Mouse (Mus musculus) ovary, postnatal 10 days (tissue): ENCODE measurements around the gene Cacna1c.

Experiments
- DNase-seq: peaks from one replicate; pipeline ENCODE4 v3.0.0; 2022; ENCODE audit warnings: low spot score

Cacna1c gene

DNA sequence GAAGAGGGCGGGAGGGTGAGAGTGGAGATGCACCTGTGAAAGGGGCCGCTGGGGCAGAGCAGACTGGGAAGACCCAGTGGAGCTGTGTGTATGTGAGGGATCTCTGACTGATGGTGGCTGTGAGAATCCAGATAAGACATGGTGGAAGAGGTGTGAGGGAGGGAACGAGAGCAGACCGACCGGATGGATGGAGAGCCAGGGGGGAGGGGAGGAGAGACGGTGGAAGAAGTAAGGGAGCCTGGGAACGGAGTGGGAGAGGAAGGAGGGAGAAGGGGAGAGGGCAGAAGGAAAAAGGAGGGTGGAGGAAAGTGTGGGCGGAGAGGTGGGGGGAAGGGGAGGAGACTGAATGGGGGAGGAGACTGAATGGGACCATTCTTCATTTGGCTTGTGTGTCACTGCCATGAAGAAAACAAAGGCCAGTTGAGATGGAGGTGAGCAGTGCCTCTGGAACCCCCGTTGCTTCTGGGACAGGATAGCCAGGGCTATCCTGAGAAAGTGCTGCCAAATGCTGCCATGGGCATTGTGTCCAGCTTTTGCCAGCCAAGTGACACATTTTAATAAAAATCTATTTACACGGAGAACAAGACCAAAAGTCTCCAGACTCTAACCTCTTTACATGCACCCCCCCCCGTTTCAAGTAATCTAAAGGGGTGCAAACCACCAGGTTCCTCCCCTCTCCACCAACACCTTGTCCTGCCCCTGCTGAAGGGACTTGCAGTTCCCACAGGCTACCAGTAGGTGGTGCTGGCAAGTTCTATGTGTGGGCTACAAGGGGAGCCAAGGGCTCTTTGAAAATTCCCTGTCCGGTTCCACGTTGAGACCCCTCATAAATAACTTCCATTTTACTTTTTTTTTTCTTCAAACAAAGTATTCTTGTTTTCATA is 273.6 kb downstream of the Cacna1c start:
- peak; percentile 45 for DNase-seq

DNA sequence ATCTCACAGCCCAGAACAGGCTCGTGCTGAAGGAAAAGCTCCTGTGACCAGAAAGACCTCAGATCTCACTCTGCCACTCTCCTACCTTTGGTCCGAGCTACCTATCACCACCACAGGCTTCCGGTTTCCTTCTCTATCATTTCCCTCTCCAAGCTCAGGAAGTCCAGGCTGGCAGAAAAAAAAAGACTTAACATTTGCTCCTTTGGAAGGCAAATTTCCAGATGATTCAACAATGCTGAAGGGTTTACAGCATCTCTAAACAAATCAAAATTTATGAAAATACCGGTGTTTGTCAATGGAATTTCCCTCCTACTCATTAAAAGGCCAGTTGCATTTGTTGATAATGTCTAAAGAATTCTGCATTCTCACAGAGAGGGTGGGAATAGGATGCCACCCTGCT is 288.0 kb downstream of the Cacna1c start:
- DNase-seq, result no peak

DNA sequence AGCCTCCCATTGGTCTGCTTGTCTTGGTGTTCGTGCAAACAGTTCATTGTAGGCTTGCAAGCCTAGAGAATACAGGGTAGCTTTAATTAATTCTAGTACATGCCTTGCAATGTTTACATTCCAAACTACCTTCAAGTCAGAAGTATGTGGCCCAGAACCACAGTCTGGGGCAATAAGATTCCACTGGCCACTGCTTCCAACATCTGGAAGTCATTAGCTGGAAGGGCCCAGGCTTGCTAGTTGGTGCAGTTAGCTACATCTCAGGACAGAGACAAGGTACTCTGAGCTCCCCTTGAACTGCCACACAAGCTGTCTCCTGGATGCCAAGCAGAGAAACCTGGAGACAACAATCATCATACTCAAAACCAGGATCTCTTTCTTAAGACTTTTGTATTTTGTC is 288.5 kb downstream of the Cacna1c start:
- DNase-seq, result no peak

DNA sequence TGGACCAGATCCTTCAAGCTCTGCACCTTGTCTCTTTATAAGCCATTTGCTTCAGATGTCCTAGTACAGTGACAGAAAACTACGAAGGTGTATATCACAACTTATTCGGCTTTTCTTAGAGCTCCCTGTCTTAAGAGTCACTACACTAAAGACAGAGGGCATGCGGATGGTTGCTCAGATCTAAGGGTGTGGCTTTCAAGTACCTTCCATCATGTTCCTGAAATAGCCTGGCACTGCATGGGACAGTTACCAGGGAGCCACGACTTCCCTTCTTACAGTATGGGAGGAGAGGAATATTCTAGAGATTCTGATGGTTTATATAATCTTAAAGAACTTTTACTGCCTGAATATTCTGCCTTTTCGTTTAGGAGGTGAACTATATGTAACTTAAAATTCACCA is 289.3 kb downstream of the Cacna1c start:
- DNase-seq, result no peak

DNA sequence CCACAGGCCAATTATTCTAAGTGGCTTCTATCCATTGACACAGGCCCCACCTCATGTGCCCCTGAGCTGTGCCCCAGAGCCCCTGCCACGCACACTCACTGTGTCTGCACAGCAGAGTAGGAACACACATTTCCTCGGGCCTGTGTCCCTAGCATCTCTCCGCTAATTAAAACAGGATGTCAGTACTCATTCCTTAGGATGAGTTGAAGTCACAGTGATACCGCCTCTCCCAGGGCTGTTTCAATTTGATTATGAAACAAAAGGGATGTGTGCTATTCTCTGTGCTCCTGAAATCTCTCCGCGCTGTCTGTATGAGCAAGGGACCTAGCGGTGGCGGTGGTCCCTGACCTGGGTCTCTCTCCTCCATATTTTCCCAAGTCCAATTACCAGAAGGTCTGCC is 296.5 kb downstream of the Cacna1c start:
- no peak for DNase-seq

DNA sequence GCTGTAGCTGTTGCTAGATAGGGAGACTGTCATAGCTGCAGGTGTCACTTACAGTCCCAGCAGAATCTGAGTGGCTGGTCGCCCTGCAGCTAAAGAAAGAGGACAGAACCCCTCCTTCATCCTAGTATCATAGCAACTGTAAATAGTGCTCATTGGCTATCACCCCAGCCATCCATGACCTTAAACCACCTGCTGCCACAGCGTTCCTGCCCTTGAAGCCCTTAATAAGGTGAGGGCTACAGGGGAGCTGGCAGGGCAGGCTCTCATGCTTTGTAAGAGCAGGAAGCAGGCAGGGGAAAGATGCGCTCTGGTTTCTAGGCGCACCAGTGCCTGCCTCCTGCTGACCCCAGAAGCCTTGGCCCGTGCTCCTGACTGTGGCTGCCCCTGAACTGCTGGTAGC is 299.1 kb downstream of the Cacna1c start:
- DNase-seq, result no peak

DNA sequence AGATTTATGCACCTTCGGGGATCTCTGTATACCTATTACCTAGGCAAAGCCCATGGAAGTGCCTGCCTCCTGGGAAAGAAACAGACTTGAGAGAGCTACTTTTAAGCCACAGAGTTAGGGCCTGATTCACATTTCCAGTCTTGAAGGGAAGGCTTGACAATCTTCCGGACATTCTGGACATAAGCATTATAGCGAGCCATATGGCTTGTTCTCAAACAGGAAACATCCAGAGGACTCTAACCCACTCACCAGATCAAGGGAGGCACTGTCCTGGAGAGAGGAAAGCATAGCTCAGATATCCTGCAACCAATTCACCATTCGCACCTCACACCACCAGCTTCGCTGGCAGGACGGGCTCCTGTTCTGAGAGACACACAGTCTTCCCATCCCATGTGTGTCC is 302.2 kb downstream of the Cacna1c start:
- DNase-seq, result no peak

DNA sequence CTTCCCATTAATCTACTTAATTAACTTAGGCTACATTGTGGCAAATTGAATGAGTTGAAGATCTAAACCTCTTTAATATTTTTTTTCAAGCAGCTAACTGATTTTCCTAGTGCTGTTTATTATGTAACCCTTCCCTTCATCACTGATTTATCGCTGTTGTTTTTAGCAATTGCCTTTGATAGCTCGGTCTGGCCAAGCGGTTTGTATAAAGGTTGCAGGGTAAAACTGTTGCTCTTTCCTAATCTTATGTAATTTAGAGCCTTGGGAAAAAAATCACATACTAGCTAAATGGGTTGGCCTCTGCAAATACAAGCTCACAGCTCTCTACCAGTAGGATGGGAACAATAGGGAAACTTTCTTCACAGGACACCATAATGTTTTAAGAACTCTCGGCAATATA is 306.8 kb downstream of the Cacna1c start:
- DNase-seq, result no peak

DNA sequence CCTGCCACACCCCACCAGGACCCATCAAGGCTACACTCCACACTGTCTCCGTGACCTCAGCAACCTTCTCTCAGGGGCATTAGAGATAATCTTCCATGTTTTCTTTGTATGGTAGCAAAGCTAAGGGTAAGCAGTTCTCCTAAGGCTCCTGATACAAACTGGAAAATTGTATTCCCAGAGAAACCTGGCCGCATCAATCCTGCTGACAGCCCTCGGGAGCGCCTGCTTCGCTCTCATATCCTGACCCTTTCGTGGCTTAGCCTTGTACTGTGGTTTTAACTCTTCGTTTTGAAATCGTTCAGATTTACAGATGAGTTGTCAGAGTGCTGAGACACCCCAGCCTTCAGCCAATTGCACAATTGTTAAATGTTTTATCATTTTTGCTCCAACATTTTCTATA is 309.2 kb downstream of the Cacna1c start:
- no peak for DNase-seq

DNA sequence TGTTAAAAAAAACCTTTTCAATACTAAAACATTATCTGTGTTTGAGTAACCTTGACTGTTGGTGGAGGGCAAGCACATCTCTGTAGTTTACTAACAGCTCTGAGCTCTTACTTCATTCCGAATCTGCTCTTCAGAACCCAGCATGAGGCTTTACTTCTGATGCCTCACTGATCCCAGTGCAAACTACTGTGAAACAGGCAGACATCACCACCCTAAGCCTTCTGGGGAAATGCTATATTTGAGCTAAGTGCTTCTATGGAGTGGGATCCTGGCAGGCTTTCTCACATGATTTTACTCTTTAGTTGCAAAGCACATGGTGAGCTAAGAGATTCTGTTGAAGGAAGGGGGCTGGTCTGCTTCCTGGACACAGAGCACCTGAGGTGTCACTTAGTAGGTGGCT is 311.3 kb downstream of the Cacna1c start:
- DNase-seq, result no peak

DNA sequence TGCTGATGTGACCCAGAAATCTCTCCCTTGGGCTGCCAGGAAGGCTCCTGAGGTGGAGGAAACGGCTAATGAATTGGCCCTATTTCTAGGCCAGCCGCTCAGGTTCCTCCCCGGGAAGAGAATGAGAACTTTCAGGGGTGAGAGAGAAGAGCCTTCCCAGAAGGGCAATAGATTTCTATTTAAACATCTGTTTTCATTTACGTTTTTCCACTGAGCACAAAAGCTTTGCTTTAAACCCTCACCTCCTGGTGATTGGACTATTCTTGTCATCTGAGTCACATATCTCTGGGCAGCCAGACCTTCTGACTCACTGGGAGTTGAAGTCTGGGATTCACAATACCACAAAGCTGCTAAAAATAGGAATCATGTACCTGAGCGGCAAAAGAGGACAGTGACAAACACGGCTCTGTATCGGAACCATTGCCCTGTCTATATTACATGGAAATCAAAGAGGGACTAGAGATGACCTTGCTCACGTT is 312.1 kb downstream of the Cacna1c start:
- no peak for DNase-seq

DNA sequence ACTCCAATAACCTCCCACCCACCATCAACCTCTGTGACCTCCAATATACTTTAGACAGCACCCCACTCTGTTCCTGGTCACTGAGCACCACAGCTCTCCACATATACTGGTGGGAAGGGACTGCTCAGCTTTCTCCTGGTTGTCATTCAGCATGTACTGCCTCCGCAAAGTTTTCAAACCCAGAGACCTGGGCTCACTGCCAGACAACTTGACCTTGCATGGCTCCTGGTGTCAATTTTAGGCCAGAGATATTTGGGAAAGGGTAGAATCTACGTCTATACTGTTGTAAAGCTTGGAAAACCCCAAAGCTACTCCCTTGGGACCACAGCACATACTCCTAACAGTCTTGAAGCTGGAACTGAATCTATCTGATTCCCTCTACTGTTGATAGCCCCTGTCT is 320.0 kb downstream of the Cacna1c start:
- no peak for DNase-seq

DNA sequence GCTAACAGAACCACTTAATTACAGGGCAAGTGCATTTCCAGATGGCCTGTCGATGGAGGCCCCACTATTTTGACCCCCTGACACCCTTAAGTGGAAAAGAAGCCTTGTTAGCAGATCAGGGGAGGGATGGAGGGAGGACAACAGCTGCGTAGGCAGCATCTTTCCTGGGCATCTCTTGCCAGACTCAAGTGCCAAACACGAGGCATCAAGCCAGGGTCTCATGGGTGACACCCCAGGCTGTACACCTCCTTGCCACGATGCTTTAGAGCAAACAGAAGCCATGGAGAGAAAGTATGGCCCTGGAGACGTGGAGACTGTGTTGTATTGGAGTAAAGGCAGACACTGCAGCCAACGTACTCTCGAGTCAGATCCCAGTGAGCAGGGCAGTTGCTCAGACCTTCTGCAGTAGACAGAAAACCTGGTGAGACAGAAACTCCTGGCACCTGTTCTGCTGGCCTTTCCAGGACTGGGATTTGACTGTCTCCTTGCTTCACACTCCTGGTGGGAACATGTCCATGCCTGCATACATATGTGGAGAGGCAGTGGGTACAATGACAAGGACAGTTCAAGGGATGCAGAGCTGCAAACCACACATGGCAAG is 325.9 kb downstream of the Cacna1c start:
- no peak for DNase-seq

DNA sequence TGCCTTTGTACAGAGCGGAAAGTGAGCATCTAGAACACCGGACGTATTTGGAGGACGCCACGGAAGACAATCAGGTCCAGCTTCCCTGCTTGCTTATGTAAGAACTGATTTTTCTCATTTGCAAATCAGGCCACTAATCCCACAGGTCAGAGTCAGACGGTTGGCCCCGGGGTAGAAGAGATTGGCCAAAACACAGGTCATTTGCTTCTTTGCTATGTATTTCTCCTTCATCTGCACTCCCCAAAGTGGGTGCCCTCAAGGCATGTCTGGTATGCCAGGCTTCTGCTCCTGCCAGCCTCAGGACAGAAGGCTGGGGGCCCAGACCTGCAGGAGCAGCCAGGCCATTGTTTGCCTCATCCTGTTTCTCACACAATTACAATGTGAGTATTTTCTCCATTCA is 328.8 kb downstream of the Cacna1c start:
- no peak for DNase-seq

DNA sequence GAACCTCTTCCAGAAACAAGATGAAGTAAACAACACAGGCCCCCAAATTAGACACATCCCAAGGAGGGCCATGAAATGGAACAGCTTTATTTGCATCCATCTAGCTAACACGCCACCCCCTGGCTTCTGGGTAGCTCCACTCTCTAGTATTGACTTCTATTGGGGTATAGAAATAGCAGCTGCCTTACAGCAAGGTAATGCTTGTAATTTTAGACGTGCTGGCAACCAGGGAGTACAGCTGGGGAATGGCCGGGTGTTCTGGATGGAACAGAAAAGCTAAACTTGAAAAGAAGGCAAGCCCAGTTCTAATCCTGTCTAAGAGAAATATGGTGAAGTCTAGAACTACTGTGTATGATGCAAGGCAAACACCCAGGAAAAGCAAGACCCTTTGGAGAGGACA is 329.3 kb downstream of the Cacna1c start:
- no peak for DNase-seq

DNA sequence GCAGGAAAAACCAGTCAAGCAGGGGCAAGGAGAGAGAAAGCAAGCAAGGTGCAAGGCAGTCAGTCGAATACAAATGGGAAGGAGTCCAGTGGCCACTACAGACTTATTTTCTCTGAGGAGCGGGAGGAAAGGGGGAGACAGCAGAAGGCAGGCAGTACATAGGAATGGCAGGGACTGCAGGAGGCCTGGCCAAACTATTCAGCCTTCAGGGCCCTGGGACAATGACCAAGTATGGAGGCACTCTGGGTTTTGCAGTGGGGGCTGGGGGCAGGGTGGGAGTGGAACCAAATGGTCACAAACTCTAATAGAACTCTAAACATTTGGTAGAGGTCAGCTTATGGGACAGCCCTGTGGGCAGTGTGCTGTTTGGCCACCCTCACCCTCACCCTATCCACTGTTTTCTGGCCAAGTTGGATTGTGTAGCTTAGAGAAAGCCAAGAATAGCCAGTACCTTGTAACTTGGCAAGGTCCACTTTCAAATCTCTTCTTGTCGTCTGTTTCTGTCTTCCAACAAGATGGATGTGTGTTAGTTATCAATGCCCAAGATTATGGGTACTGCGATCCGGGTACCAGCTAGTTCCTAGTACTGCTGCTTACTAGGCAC is 330.3 kb downstream of the Cacna1c start:
- no peak for DNase-seq

DNA sequence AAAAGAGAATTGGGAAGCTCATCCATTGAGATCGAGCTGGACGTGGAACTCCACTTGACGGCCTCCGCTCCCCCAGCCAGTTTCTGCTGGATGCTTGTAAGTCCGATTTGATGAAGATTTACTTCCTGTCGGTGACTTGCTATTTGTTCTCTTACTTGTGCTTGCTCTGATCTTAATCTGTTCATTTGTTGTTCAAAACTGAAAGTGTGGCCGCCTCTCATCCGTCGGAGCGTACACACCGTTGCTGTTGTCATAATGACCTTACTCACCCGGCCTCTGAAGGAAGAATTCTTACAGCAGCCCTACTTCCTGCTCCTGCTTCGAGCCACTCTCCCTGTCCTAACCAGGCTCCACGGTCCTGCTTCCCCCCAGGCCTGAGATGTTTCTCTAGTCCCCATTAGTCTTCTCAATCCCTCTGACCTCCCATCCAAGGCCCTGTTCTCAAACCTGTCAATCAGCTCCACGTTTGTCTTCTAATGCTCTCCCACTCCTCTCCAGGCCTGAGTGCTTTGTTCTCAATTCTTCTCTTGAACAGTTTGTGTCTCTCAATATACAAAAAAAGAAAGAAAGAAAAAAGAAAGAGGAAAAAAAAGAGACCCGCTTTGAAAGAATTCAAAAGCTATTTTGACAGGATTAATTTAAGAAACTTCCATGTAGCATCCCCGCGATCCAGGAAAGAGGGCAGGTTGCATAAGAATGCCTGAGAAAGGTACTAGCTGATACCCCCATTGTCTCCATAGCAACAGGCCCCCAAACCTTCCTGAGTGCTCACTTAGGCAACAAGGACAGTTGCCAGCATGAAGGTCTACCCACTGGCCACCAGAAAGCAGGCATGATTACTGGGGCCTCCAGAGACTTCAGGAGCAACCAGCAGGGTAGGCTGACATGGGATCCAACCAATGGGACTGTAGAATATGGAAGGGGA is 331.3 kb downstream of the Cacna1c start:
- no peak for DNase-seq

DNA sequence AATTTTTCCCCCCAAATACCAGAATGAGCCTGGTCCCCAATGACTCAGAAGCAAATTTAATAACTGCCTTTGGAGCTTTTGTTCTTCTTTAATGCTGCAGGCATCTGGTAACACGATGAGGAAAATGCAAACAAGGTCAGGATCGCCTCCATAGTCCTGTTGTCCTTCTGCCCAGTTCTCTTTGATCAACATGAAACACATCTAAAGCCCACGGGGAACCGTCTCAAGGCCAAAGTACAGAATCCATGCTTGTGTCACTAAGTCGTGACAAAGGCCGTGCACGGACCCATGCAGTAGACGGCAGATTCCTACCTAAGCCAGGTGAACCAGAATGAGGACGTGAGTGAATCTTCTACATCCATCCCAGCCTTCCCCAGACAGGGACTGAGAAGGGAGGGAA is 333.5 kb downstream of the Cacna1c start:
- DNase-seq, result no peak

DNA sequence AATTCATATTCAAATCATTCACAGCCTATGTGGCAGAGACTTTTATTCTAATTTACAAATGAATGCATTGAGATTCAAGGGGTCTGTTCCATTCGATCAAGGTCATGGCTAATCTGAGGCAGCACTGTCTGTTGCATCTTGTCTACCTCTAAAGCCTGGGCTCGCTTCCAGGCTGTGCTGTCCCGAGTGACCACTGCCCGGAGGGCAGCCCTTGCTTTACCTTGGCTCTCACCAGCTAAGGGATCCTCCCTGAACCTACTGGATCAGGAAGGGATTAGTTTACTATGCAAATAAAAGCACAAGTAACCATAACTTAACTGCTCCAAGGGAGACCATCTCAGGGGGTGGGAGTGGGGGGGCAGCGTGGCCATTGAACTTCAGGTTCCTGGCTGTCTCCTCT is 334.1 kb downstream of the Cacna1c start:
- DNase-seq, result no peak

DNA sequence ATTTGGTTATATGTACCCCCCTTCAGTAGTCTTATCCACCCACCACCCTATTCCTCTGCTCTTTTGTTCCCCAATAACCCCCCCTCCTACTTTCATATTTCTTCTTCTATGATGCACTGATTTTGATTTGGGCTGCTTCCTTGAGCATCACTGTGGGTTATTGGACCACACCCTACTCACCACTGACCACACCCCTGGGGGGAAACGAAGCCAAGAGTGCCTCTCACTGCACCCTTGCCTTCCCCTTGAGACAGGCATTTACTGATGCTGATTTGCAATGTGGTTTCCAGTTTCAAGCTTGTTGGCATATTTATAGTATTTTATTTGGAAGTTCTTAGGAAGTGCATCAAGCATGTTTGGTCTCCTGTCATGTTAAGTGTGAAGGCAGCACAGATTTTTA is 337.8 kb downstream of the Cacna1c start:
- DNase-seq, result no peak

DNA sequence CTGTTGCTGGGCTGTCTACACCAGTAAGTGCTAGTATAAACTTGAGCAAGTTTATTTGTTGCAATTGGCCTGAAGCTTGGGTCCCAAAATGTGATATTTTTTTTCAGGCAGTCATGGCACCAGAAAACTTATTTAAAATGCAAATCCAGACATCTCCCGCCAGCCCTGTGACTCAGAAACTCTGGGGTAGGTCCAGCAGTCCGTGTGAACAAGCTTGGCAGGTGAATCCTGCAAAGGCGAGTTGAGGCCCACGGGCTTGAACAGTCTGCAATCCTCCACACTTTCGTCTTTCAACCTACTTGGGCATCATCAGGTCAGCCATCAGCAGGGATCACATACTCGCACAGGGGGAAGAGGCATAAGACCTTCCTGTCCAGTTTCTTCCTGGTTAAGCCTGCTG is 344.1 kb downstream of the Cacna1c start:
- DNase-seq, result no peak

DNA sequence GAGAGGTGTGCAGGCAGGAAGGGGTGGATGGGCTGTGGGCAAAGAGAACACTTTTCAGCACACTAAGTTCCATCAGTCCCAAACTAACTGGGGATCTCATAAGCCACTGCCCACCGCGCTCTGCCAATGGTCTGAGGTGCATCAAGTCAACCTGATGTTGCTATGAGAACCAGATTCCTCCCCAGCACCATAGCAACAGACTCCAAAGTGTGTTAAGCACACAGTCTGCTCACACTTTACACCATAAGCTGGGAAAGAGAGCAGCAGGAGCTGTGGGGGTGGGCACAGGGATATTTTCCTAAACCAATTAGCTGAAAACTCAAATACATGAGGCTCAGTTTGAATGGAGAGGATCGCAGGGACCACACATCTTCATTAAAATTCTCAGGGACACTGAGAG is 345.1 kb downstream of the Cacna1c start:
- no peak for DNase-seq
